Mouse (Mus musculus) midbrain, embryonic 14.5 days (tissue): Measurements from ENCODE around the gene Mvk. TPM values are rescaled to one million over a fixed set of nuclear protein-coding genes. Genes with fewer than 3 reads are reported as not detected.

Source experiments
- ATAC-seq: fragments of 200-750 bp; cut with Nextera tagmentation; 2 replicates; pipeline ENCODE4 v1.8.0; 2017; ENCODE audit warnings: moderate number of reproducible peaks, moderate library complexity; ENCODE audit not compliant: low FRiP score, low TSS enrichment
- DNase-seq: peaks from one replicate; pipeline ENCODE4 v3.0.0-alpha.2; 2015
- H3K27ac ChIP-seq: fragments of 300-500 bp; sonication (generic); replicated peaks from 2 replicates; pipeline ENCODE4 v1.5.1; 2014; ENCODE audit warnings: mild to moderate bottlenecking, low read depth, low read length, moderate library complexity
- H3K27me3 ChIP-seq: fragments of 300-500 bp; sonication (generic); 2 replicates; pipeline ENCODE4 v1.6.1; 2014; ENCODE audit warnings: low read length, control low read depth, mixed read lengths; ENCODE audit not compliant: control insufficient read depth, insufficient read depth
- H3K36me3 ChIP-seq: fragments of 300-500 bp; sonication (generic); 2 replicates; pipeline ENCODE4 v1.6.1; 2014; ENCODE audit warnings: low read length, control low read depth; ENCODE audit not compliant: control insufficient read depth, insufficient read depth
- H3K4me1 ChIP-seq: fragments of 300-500 bp; sonication (generic); 2 replicates; pipeline ENCODE4 v1.6.1; 2014; ENCODE audit warnings: mild to moderate bottlenecking, antibody characterized with exemption, low read length, control low read depth; ENCODE audit not compliant: control insufficient read depth, insufficient read depth
- H3K4me2 ChIP-seq: fragments of 300-500 bp; sonication (generic); 2 replicates; pipeline ENCODE4 v1.6.1; 2014; ENCODE audit warnings: mild to moderate bottlenecking, low read length, moderate library complexity
- H3K4me3 ChIP-seq: fragments of 300-500 bp; sonication (generic); replicated peaks from 2 replicates; pipeline ENCODE4 v1.5.1; 2014; ENCODE audit warnings: low read depth, low read length
- H3K9ac ChIP-seq: fragments of 300-500 bp; sonication (generic); replicated peaks from 2 replicates; pipeline ENCODE4 v1.6.1; 2014; ENCODE audit warnings: mild to moderate bottlenecking, low read length, moderate library complexity
- H3K9me3 ChIP-seq: fragments of 300-500 bp; sonication (generic); 2 replicates; pipeline ENCODE4 v1.6.1; 2016; ENCODE audit warnings: low read length, control low read depth, mixed read lengths; ENCODE audit not compliant: control insufficient read depth
- WGBS: fragments of 180-500 bp; shearing (Covaris S2); extraction: QIAGEN DNeasy Blood & Tissue Kit; methylation state at CpG from one replicate; pipeline ENCODE4 v1.1.7; 2014; 5-methylcytosine and 5-hydroxymethylcytosine counted together
- polyA plus RNA-seq: library from polyadenylated mRNA; unstranded; fragments of >200 nt; fragmentation: Nextera tagmentation; extraction: Ambion mirVana; gene quantifications from 2 replicates; pipeline ENCODE4 v1.2.1, GENCODE M21; 2014

Mvk gene
- polyA plus RNA-seq, 1 experiment from 2014 or later, result 58.7 TPM

DNA sequence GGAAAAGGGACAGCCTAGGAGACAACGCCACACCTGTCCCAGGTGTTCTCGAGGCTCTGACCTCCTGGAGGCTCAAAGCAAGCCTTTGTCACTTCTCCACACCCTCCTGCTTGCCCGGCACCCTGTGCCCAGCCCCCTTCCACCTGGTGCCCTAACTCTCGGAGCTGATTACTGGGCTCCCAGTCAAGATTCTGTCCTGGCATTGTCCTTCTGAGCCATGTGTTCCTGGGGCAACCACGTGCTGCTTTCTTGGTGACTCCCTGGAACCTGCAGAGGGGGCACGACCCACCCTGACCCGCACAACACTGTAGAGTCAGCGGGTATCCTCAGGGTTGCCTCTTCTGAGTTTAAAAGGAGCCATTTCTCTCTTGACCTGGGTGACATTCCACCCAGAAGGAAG lies 9.7 kb upstream of the Mvk start:
- ATAC-seq (no peak), DNase-seq (no peak)
- Histone ChIP-seq H3K27me3 (no peaks in the 10 kb centered on the region), H3K4me2 (no peak overlapping the region), H3K36me3 (peaks cover 20% of the 10 kb centered on the region), H3K9ac (no peak overlapping the region), H3K27ac (no peak overlapping the region), H3K9me3 (no peaks in the 10 kb centered on the region), H3K4me1 (no peaks in the 10 kb centered on the region), H3K4me3 (no peak overlapping the region)
- 88% methylated on average over 8 of the region's 8 CpGs for WGBS

DNA sequence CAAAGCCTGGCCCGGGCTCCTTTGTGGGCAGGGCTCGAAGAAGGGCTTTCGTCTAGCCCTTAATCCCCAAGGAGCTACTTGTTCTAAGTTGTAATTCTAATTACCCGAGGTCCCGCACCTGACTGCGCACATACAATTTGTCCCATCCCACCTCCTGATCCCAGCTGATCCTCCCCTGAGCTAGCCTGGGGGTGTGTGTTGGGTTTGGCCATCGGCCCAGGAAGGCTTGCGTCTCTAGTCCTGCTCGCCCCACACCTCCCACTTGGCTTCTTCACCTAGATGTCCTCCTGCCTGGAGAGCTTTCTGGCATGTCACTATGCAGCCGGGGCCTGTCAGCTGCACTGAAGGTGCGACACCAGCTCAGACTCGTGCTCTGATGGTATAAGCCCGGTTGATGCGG lies 8.5 kb upstream of the Mvk start:
- Histone ChIP-seq H3K9ac (no peak overlapping the region), H3K27ac (no peak overlapping the region), H3K4me3 (no peak overlapping the region), H3K9me3 (no peaks in the 10 kb centered on the region), H3K36me3 (peaks cover 20% of the 10 kb centered on the region), H3K27me3 (no peaks in the 10 kb centered on the region), H3K4me2 (no peak overlapping the region), H3K4me1 (no peaks in the 10 kb centered on the region)
- no peak for ATAC-seq
- no peak for DNase-seq
- 90% methylated on average over 14 of the region's 14 CpGs for WGBS

DNA sequence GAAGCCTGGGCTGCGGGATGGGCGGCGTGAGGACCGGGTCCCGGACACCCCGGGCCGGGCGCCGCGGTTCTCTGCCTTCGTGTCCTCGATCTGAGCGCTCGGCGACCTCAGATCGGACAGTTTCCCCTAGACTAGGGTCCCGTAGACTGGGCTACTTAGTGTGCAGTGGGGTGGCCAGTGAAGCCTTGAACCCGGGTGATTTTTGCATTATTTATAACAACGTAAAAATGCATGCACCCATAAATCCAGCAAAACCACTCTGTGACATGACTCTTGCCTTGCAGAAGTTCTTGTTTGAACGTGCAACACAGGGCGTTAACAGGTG lies 261 bp downstream of the Mvk start:
- Histone ChIP-seq H3K4me2 (peak overlapping the region; percentile 79), H3K9me3 (no peaks in the 10 kb centered on the region), H3K4me3 (peak overlapping the region; percentile 67), H3K9ac (peak overlapping the region; percentile 61), H3K36me3 (peaks cover 23% of the 10 kb centered on the region; the same call in 1 of the 2 replicates), H3K4me1 (peaks cover 8% of the 10 kb centered on the region; the same call in 1 of the 2 replicates), H3K27me3 (no peaks in the 10 kb centered on the region), H3K27ac (no peak overlapping the region)
- WGBS, result under 1% methylated on average over 21 of the region's 21 CpGs
- DNase-seq (no peak), ATAC-seq (no peak; the same call in none of the 2 replicates)

DNA sequence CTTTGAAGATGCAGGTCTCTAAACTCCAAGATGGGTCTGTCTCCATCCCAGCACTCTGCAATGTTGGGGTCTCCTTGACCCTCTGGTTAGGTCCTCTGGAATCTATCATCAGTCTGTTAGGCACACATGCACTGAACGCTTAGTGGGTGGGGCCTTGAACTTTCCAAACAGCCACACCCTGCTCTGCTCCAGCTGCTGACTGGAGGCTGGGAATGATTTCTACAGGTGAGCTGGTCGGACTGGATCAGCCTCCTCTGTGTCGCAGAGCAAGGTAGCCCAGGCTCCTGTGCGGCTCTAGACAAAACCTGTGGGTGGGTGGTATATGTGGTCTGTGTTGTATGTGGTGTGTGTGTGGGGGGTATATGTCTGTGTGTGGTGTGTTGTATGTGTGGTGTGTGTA lies 4.9 kb downstream of the Mvk start:
- Histone ChIP-seq H3K9ac (no peak overlapping the region), H3K36me3 (peaks cover 48% of the 10 kb centered on the region), H3K9me3 (no peaks in the 10 kb centered on the region), H3K4me3 (no peak overlapping the region), H3K4me2 (no peak overlapping the region), H3K27ac (no peak overlapping the region), H3K27me3 (no peaks in the 10 kb centered on the region), H3K4me1 (peaks cover 8% of the 10 kb centered on the region; the same call in 1 of the 2 replicates)
- WGBS, result 92% methylated on average over 4 of the region's 4 CpGs
- DNase-seq, result no peak
- no peak for ATAC-seq

DNA sequence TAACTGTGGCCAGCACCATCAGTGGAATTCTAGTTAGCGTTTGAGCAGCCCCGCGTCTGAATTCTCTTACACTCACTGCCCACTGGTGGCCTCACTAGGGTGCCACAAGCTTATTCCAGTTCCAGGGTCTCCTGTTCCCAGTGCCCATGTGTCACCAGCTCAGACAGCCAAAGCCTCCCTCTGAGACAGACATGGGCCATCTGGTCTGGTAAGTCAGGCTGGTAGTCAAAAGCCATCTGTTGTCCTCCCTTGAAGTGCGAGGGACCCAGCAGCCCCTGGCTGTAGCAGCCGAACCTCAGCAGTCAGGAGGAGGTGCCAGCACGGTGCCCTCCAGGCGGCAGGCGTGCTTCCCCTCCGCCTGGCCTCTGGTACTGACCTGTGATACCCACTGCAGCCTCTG lies 12.2 kb downstream of the Mvk start:
- 81% methylated on average over 9 of the region's 9 CpGs for WGBS
- Histone ChIP-seq H3K27me3 (no peaks in the 10 kb centered on the region), H3K27ac (no peak overlapping the region), H3K9ac (no peak overlapping the region), H3K36me3 (peaks cover 24% of the 10 kb centered on the region), H3K4me2 (no peak overlapping the region), H3K4me1 (no peaks in the 10 kb centered on the region), H3K4me3 (no peak overlapping the region), H3K9me3 (no peaks in the 10 kb centered on the region)
- ATAC-seq (no peak), DNase-seq (no peak)

DNA sequence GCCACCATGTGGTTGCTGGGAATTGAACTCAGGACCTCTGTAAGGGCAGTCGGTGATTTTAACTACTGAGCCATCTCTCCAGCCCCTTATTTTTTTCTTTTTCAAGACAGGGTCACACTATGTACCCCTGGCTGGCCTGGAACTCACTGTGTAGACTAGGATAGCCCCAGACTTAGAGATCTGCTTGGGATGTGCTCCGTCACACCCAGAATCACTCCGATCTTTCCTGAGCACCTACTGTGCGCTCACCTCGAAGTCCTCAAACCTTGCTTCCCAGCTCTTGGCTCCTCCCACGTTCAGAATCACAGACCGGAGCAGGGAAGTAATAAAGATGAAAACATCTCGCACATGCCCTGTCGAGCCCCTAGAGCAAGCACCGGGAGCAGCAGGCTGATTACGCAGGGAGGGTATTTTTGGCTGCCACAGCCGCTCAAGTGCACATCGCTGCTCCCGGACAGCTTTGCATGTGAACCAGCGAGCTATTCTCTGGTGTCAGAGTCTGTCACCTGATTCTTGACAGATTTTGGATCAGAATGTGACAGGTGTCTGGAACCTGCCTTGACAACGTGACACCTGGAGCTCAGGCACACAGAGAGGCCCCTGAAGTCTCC lies 13.0 kb downstream of the Mvk start:
- no peaks in the 10 kb centered on the region for H3K4me1 ChIP-seq
- ATAC-seq (no peak), DNase-seq (no peak)
- no peak overlapping the region for H3K27ac ChIP-seq
- H3K4me2 ChIP-seq, result no peak overlapping the region
- H3K9me3 ChIP-seq, result no peaks in the 10 kb centered on the region
- no peak overlapping the region; the same call in 1 of the 2 replicates for H3K9ac ChIP-seq
- H3K27me3 ChIP-seq, result no peaks in the 10 kb centered on the region
- H3K4me3 ChIP-seq, result no peak overlapping the region
- H3K36me3 ChIP-seq, result peaks cover 18% of the 10 kb centered on the region
- 79% methylated on average over 16 of the region's 16 CpGs for WGBS

DNA sequence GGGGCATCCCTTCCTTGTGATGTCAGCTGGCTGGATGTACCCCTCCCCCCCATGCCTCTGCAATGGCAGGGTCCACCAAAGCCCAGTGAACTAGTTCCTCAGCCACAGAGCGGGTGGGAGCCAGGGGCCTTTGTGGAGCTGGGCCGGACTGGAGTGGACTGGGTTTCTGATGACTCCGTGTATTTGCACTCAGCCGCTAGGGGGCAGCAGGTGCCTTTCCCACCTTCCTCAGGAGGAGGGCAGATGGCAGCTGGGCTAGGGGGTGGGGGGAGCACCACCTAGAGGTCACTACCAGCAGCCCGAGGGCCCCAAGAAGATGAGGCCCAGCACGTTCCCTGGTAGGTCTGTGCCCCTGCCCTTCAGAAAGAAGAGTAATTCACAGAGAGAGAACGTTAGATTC lies 17.2 kb downstream of the Mvk start:
- 2% methylated on average over 7 of the region's 7 CpGs for WGBS
- Histone ChIP-seq H3K27ac (no peak overlapping the region), H3K4me1 (peaks cover 11% of the 10 kb centered on the region), H3K4me3 (no peak overlapping the region), H3K9ac (no peak overlapping the region), H3K4me2 (no peak overlapping the region), H3K9me3 (no peaks in the 10 kb centered on the region), H3K27me3 (no peaks in the 10 kb centered on the region), H3K36me3 (no peaks in the 10 kb centered on the region)
- peak; percentile 41; the same call in 1 of the 2 replicates for ATAC-seq
- DNase-seq, result peak; percentile 87

DNA sequence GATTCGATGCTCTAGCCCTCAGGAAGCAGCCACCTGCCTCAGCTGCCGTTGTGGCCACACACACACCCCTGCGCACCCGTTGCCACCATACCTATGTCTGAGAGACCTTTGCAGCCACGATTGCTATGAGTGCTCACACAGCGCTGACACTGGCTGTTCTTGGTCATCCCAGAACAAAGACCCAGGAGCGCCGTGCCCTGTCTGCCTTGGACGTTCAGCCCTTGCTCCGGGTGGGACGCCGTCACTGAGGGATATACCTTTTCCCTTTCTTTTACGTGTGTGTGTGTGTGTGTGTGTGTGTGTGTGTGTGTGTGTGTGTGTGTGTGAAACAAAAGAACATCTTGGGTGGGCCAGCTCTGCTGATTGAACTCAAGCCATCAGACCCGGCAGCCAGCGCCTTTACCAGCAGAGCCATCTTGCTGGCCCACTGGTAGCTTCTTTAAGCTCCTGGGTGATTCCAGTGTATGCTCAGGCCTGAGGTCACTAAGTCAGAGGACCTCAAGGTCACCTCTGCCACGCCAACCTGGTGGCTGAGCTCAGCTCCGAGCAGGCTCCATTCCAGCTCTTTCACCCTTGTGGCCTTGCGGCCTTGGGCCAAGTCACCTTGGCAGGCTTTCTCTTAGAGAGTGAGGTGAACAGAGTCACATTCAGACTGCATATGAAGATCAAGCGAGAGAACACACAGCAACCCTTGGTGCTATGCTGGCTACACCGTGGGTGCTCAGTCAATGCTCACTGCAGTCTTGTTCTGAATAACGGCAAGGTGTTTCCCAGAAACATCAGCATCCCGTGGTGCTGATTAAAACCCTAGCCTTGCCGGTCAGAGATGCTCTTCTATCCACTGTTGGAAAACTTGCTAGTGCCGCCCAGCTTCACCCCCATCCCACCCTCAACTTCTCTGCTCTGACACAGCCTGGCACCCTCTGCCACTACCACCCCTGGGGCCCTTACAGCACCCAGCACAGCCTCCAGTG lies 18.3 kb downstream of the Mvk start:
- ATAC-seq (no peak), DNase-seq (no peak)
- Histone ChIP-seq H3K36me3 (no peaks in the 10 kb centered on the region), H3K4me3 (no peak overlapping the region), H3K4me2 (no peak overlapping the region), H3K27me3 (no peaks in the 10 kb centered on the region), H3K27ac (no peak overlapping the region), H3K9ac (no peak overlapping the region), H3K4me1 (peaks cover 19% of the 10 kb centered on the region), H3K9me3 (no peaks in the 10 kb centered on the region)
- WGBS, result 80% methylated on average over 24 of the region's 24 CpGs

DNA sequence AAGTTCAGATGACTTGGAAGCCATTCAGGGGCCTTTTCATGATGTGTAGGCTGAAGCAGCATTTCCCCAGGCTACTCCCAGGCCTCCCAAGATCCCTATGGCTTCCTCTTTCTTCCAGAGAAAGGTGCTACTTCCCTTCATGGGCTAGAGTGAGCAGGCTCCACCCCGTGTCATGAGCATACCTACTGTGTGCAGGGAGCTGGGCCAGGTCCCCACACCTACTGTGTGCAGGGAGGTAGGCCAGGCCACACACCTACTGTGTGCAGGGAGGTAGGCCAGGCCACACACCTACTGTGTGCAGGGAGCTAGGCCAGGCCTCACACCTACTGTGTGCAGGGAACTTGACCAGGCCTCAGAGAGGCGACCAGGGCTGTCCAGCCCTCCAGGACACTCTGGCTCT lies 20.5 kb downstream of the Mvk start:
- DNase-seq, result no peak
- no peak overlapping the region for H3K9ac ChIP-seq
- H3K4me2 ChIP-seq, result no peak overlapping the region
- no peak for ATAC-seq
- H3K9me3 ChIP-seq, result no peaks in the 10 kb centered on the region
- H3K27ac ChIP-seq, result no peak overlapping the region
- peaks cover 30% of the 10 kb centered on the region for H3K4me1 ChIP-seq
- H3K36me3 ChIP-seq, result no peaks in the 10 kb centered on the region
- no peak overlapping the region for H3K4me3 ChIP-seq
- WGBS, result 88% methylated on average over 2 of the region's 2 CpGs
- H3K27me3 ChIP-seq, result no peaks in the 10 kb centered on the region
